Mouse (Mus musculus): ENCODE results near the gene Rapgef2. TPM values are rescaled to one million over a fixed set of nuclear protein-coding genes. Genes with fewer than 3 reads are reported as not detected.

Gene Rapgef2
- total and polyA plus RNA-seq, 2 experiments from 2014 or later, result 9.6 to 56.9 TPM

DNA sequence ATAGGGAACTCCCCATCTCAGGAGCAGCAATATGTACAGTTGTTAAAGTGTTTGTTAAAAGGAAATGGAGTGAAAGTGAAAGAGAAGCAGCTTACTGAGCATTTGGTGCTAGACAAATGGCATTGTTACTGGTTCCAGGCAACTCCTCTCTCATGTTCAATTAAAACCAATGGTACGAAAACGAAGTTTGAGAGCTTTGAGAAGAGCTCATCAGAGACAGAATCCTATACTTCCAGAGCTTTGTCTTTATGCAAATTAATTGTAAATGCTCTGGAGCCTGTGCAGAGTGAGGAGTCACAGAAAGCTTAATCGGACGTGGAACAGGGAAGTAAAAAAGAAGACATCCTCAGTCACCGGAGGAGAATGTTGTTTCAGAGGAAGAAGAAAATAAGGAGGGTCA lies 241.1 kb downstream of the Rapgef2 start:
- Histone ChIP-seq H3K4me3 (ENCODE audit: low read depth, low read length) (no peak overlapping the region), H3K36me3 (ENCODE audit: insufficient read depth, low read length) (no peaks in the 10 kb centered on the region), H3K9ac (replicated peaks; ENCODE audit: low read length, poor library complexity, severe bottlenecking) (no peak overlapping the region), H3K9me3 (ENCODE audit: low read length) (no peaks in the 10 kb centered on the region), H3K4me1 (ENCODE audit: insufficient read depth, low read length) (no peaks in the 10 kb centered on the region), H3K27me3 (ENCODE audit: insufficient read depth, low read length) (no peaks in the 10 kb centered on the region), H3K27ac (ENCODE audit: low read depth, low read length) (no peak overlapping the region), H3K4me2 (ENCODE audit: low read depth, low read length, poor library complexity, severe bottlenecking) (no peak overlapping the region)
- 69% methylated on average over 5 of the region's 5 CpGs for WGBS
- no peak for TF ChIP-seq CTCF (IDR thresholded peaks at IDR 0.05)
- DNase-seq (ENCODE audit: low spot score) (no peak), ATAC-seq (ENCODE audit: low FRiP score) (no peak)

DNA sequence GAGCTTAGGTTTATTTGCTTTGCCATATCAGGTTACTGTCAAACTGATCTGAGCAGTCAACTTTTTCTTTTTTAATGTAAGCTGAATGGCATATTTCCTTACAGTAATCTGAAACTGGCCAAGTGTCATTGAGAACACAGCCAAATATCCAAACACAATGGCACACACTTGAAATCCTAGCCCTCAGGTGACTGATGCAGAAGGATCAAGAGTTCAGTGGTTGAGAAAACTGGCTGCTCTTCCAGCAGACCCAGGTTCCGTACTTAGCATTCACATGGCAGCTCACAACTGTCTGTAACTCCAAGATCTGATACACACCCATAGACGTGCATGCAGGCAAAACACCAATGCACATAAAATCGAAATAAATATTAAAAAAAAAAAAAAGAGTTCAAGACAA lies 243.3 kb downstream of the Rapgef2 start:
- WGBS, result 83% methylated on average over 3 of the region's 3 CpGs
- no peaks in the 10 kb centered on the region for H3K36me3 ChIP-seq (ENCODE audit: insufficient read depth, low read length)
- DNase-seq (ENCODE audit: low spot score) (no peak), ATAC-seq (ENCODE audit: low FRiP score) (no peak)
- no peak overlapping the region for H3K9ac ChIP-seq (replicated peaks; ENCODE audit: low read length, poor library complexity, severe bottlenecking)
- no peak overlapping the region for H3K4me2 ChIP-seq (ENCODE audit: low read depth, low read length, poor library complexity, severe bottlenecking)
- no peaks in the 10 kb centered on the region for H3K9me3 ChIP-seq (ENCODE audit: low read length)
- no peaks in the 10 kb centered on the region for H3K4me1 ChIP-seq (ENCODE audit: insufficient read depth, low read length)
- H3K27ac ChIP-seq (ENCODE audit: low read depth, low read length), result no peak overlapping the region
- H3K27me3 ChIP-seq (ENCODE audit: insufficient read depth, low read length), result no peaks in the 10 kb centered on the region
- no peak overlapping the region for H3K4me3 ChIP-seq (ENCODE audit: low read depth, low read length)
- no peak for TF ChIP-seq CTCF (IDR thresholded peaks at IDR 0.05)

DNA sequence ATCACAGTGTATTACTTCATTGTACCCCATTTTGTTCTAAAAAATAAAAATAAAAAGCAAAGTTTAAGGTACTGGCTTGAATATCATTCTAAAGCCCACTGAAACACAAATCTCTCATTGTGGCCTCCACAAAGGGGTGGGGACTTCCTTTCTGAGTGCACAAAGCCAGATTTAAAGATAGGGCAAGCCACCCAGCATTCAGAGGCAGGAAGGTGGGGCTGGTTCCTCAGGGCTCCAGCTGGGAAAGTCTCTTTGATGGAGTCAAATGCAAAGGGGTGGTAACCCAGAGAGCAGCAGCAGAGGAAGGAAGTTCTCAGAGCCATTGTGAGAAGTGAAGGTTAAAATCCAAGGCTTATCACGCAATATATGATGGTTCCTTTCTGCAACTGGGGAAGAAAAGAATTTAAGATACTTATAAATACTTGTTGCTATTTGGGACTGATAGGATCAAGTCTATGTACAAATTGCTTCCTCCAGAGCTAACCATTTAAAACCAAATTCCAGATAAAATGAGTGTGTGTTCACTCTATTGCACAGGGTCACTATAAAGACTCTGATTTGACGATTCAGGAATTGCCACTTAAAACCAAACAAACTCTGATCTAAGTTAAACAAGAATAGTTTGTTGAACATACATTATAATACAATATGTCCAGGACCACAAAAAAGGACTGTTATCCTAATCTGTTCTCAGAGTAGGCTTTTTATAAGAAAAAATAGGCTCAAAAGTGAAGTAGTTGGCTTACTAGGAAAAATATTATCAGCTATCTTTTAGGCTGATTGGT lies 246.5 kb downstream of the Rapgef2 start:
- H3K9me3 ChIP-seq (ENCODE audit: low read length), result no peaks in the 10 kb centered on the region
- H3K9ac ChIP-seq (replicated peaks; ENCODE audit: low read length, poor library complexity, severe bottlenecking), result no peak overlapping the region
- no peak for ATAC-seq (ENCODE audit: low FRiP score)
- no peak overlapping the region for H3K27ac ChIP-seq (ENCODE audit: low read depth, low read length)
- DNase-seq (ENCODE audit: low spot score), result no peak
- no peak overlapping the region for H3K4me3 ChIP-seq (ENCODE audit: low read depth, low read length)
- H3K27me3 ChIP-seq (ENCODE audit: insufficient read depth, low read length), result no peaks in the 10 kb centered on the region
- no peak for TF ChIP-seq CTCF (IDR thresholded peaks at IDR 0.05)
- 56% methylated on average over 2 of the region's 2 CpGs for WGBS
- H3K36me3 ChIP-seq (ENCODE audit: insufficient read depth, low read length), result no peaks in the 10 kb centered on the region
- no peak overlapping the region for H3K4me2 ChIP-seq (ENCODE audit: low read depth, low read length, poor library complexity, severe bottlenecking)
- no peaks in the 10 kb centered on the region for H3K4me1 ChIP-seq (ENCODE audit: insufficient read depth, low read length)

DNA sequence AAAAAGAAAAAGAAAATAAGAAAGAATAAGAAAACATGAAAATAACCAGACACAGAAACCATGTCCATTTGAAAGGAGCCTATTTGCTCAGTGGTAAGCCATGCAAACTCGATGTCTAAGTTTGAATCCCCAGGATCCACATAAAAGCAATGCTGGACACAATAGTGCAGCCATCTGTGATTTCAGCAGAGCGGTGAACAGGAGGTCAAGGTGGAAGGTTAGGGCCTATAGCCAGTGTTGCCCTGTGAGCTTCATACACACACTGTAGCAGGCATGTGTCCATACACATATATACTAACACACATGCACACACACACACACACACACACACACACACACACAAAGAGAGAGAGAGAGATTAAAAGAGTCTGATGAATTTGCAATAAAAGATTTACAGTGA lies 247.3 kb downstream of the Rapgef2 start:
- no peak for ATAC-seq (ENCODE audit: low FRiP score)
- H3K9me3 ChIP-seq (ENCODE audit: low read length), result no peaks in the 10 kb centered on the region
- 45% methylated on average over 2 of the region's 2 CpGs for whole genome bisulfite sequencing

DNA sequence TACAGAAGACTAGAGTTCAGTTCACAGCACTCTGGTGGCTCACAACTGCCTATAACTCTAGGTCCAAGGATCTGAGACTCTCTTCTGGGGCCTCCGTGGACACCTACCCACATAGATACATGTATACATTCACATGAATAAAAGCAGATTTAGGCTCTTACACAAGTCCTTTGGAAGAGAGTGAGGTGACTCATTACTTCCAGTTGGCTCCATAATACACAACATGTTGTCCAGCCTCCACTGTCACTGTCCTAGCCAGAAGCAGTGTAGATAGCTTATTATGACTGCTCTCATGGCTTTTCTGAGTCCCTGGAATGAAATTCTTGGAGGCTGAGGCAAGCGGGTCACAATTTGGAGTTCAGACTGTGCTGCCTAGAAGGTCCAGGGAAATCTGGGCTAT lies 251.9 kb downstream of the Rapgef2 start:
- no peak for TF ChIP-seq CTCF (IDR thresholded peaks at IDR 0.05)
- no peak overlapping the region for H3K9ac ChIP-seq (replicated peaks; ENCODE audit: low read length, poor library complexity, severe bottlenecking)
- no peaks in the 10 kb centered on the region for H3K4me1 ChIP-seq (ENCODE audit: insufficient read depth, low read length)
- no peaks in the 10 kb centered on the region for H3K36me3 ChIP-seq (ENCODE audit: insufficient read depth, low read length)
- ATAC-seq (ENCODE audit: low FRiP score) (no peak), DNase-seq (ENCODE audit: low spot score) (no peak)
- H3K4me2 ChIP-seq (ENCODE audit: low read depth, low read length, poor library complexity, severe bottlenecking), result no peak overlapping the region
- H3K27ac ChIP-seq (ENCODE audit: low read depth, low read length), result no peak overlapping the region
- H3K4me3 ChIP-seq (ENCODE audit: low read depth, low read length), result no peak overlapping the region
- no peaks in the 10 kb centered on the region for H3K9me3 ChIP-seq (ENCODE audit: low read length)
- WGBS, result 94% methylated on average over 2 of the region's 2 CpGs
- H3K27me3 ChIP-seq (ENCODE audit: insufficient read depth, low read length), result no peaks in the 10 kb centered on the region

More for the DNA sequence above, 247.3 kb downstream of the Rapgef2 start:
- Histone ChIP-seq H3K9ac (replicated peaks; ENCODE audit: low read length, poor library complexity, severe bottlenecking) (no peak overlapping the region), H3K27ac (ENCODE audit: low read depth, low read length) (no peak overlapping the region), H3K4me3 (ENCODE audit: low read depth, low read length) (no peak overlapping the region), H3K36me3 (ENCODE audit: insufficient read depth, low read length) (no peaks in the 10 kb centered on the region), H3K27me3 (ENCODE audit: insufficient read depth, low read length) (no peaks in the 10 kb centered on the region), H3K4me1 (ENCODE audit: insufficient read depth, low read length) (no peaks in the 10 kb centered on the region), H3K4me2 (ENCODE audit: low read depth, low read length, poor library complexity, severe bottlenecking) (no peak overlapping the region)
- DNase-seq (ENCODE audit: low spot score), result no peak
- TF ChIP-seq CTCF (IDR thresholded peaks at IDR 0.05), result no peak

DNA sequence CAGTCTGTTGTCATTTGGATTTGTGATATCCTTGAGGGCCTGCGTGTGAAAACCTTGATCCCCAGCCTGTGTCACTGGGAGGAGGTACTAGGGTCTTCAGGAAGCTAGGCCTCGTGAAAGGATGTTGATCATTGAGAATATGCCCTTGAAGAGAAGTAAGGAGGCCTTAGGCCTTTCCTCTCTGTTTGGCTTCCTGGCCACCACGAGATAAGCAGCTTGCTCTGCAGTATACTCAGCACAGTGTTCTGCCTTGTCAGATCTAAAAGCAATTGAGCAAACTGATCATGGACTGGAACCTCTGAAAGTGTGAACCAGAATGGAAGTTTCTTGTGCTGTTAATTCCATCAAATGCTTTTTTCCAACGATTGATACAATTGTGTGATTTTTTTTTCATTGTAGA lies 255.5 kb downstream of the Rapgef2 start:
- TF ChIP-seq CTCF (IDR thresholded peaks at IDR 0.05), result no peak
- Histone ChIP-seq H3K4me2 (ENCODE audit: low read depth, low read length, poor library complexity, severe bottlenecking) (no peak overlapping the region), H3K36me3 (ENCODE audit: insufficient read depth, low read length) (no peaks in the 10 kb centered on the region), H3K9me3 (ENCODE audit: low read length) (no peaks in the 10 kb centered on the region), H3K9ac (replicated peaks; ENCODE audit: low read length, poor library complexity, severe bottlenecking) (no peak overlapping the region), H3K4me1 (ENCODE audit: insufficient read depth, low read length) (no peaks in the 10 kb centered on the region), H3K27me3 (ENCODE audit: insufficient read depth, low read length) (no peaks in the 10 kb centered on the region), H3K27ac (ENCODE audit: low read depth, low read length) (no peak overlapping the region), H3K4me3 (ENCODE audit: low read depth, low read length) (no peak overlapping the region)
- 81% methylated on average over 4 of the region's 4 CpGs for WGBS
- DNase-seq (ENCODE audit: low spot score) (no peak), ATAC-seq (ENCODE audit: low FRiP score) (no peak)

Data from midbrain, postnatal 0 days (tissue).